ENCODE assay signal across 10 mouse cellular contexts in genomic region chr4:110290544-110291095, GRCm38 (mm10).
DNase-seq lines count a peak whose midpoint lies in the region; ATAC-seq lines count a peak whose summit lies in the region.
"Had no signal": no experiment of that assay in that cellular context is flagged by ENCODE, and none has a peak within 500 bp of the region (broad histone marks: within the 10 kb centered on the region; RNA-seq: fewer than 3 reads in every experiment).

No protein-coding gene starts in this region.

- no peaks in the 10 kb centered on the region for H3K27me3 ChIP-seq in forebrain, embryonic 12.5 days
- peaks cover 5% of the 10 kb centered on the region for H3K27me3 ChIP-seq in midbrain, embryonic 11.5 days (ENCODE audit: control insufficient read depth, insufficient read depth, low read length)
- H3K27me3 ChIP-seq: stomach, embryonic 15.5 days had no signal

- H3K9ac ChIP-seq in forebrain, embryonic 12.5 days: peak overlapping the region; percentile 36; the same call in 1 of the 2 replicates
- H3K9ac ChIP-seq in midbrain, embryonic 11.5 days (ENCODE audit: low read length): peak overlapping the region; percentile 6
- H3K9ac ChIP-seq: liver, embryonic 14.5 days; stomach, embryonic 15.5 days had no signal

- ATAC-seq in forebrain, embryonic 12.5 days (ENCODE audit: low FRiP score): 0 out of 2 replicates have a peak, but pooled peaks have one; percentile 15
- ATAC-seq in midbrain, embryonic 11.5 days (ENCODE audit: low FRiP score): no peak

- H3K27ac ChIP-seq in forebrain, embryonic 12.5 days: peak overlapping the region; percentile 38; the same call in 1 of the 2 replicates
- peak overlapping the region; percentile 72; the same call in 1 of the 2 replicates for H3K27ac ChIP-seq in midbrain, embryonic 11.5 days (ENCODE audit: low read depth, low read length)
- H3K27ac ChIP-seq: liver, embryonic 14.5 days; stomach, embryonic 15.5 days had no signal

- H3K9me3 ChIP-seq in forebrain, embryonic 12.5 days: no peaks in the 10 kb centered on the region
- H3K9me3 ChIP-seq in midbrain, embryonic 11.5 days (ENCODE audit: control insufficient read depth, low read length): no peaks in the 10 kb centered on the region
- H3K9me3 ChIP-seq: stomach, embryonic 15.5 days had no signal

- DNase-seq in MN1 (ENCODE audit: low spot score): peak; percentile 70
- DNase-seq in cerebellum, adult 11 months: peak; percentile 32
- DNase-seq in midbrain, embryonic 11.5 days (ENCODE audit: low spot score, missing footprints): peak; percentile 90
- DNase-seq in adrenal gland, postnatal 14 days: no peak
- no peak for DNase-seq in yolk sac, embryonic 10.5 days (ENCODE audit: low spot score)
- DNase-seq in gastrocnemius, adult 8-10 months (ENCODE audit: low spot score in 2 of 2): no peak
- DNase-seq: kidney, postnatal 4 days had no signal

- 0 out of 2 replicates have a peak overlapping the region, but pooled peaks have one; percentile 27 for H3K4me3 ChIP-seq in forebrain, embryonic 12.5 days (replicated peaks)
- H3K4me3 ChIP-seq in midbrain, embryonic 11.5 days (ENCODE audit: low read depth, low read length): peak overlapping the region; percentile 3; the same call in 1 of the 2 replicates
- H3K4me3 ChIP-seq: stomach, embryonic 15.5 days had no signal

- 60% methylated on average over 7 of the region's 7 CpGs for WGBS in forebrain, embryonic 12.5 days
- 72% methylated on average over 7 of the region's 7 CpGs for WGBS in midbrain, embryonic 11.5 days

- H3K36me3 ChIP-seq in forebrain, embryonic 12.5 days (replicated peaks): no peaks in the 10 kb centered on the region
- no peaks in the 10 kb centered on the region for H3K36me3 ChIP-seq in midbrain, embryonic 11.5 days (ENCODE audit: control insufficient read depth, insufficient read depth, low read length)
- H3K36me3 ChIP-seq: stomach, embryonic 15.5 days had no signal

- H3K4me2 ChIP-seq in forebrain, embryonic 12.5 days: peak overlapping the region; percentile 51
- H3K4me2 ChIP-seq in midbrain, embryonic 11.5 days: peak overlapping the region; percentile 30
- H3K4me2 ChIP-seq: stomach, embryonic 15.5 days had no signal

- H3K4me1 ChIP-seq in forebrain, embryonic 12.5 days: peaks cover 35% of the 10 kb centered on the region
- H3K4me1 ChIP-seq in midbrain, embryonic 11.5 days (ENCODE audit: control insufficient read depth, insufficient read depth, low read length): peaks cover 20% of the 10 kb centered on the region; the same call in 1 of the 2 replicates
- H3K4me1 ChIP-seq: stomach, embryonic 15.5 days had no signal

Comparison
In these comparisons a context has a peak if more than half of its experiments do, and no peak if none do; other contexts are left out.
1. DNase-seq: peak in MN1 (single experiment), cerebellum, adult 11 months (single experiment) and midbrain, embryonic 11.5 days (single experiment); none in adrenal gland, postnatal 14 days (single experiment), yolk sac, embryonic 10.5 days (single experiment) and gastrocnemius, adult 8-10 months (0 of 2).